Mouse (Mus musculus) G1E (cell line): ENCODE measurements at regions not wholly inside any gene's neighbourhood (a gene's known extent, or its start where the extent isn't known, plus 50 kb on each side); places are given as distances from the start of the nearest gene placed in this dataset.

Source experiments
- CTCF ChIP-seq: IDR thresholded peaks from 2 replicates; pipeline ENCODE4 v1.5.1; 2012; ENCODE audit warnings: low read depth, low read length, inconsistent platforms, mixed read lengths
- TAL1 ChIP-seq: conservative IDR thresholded peaks from 2 replicates; pipeline ENCODE4 v1.6.1; 2012; ENCODE audit warnings: low read depth, low read length, inconsistent platforms, mixed read lengths

GRCm38 (mm10) chr5:44386176-44386575, 159.8 kb upstream of the Tapt1 start:
- no peak for TF ChIP-seq CTCF
- no peak for TF ChIP-seq TAL1
